Comparison of ENCODE assay signal across 43 mouse cellular contexts in genomic region chr6:129266438-129267022, GRCm38 (mm10). TPM values are rescaled to one million over a fixed set of nuclear protein-coding genes. Genes with fewer than 3 reads are reported as not detected.
"Had no signal": no experiment of that assay in that cellular context is flagged by ENCODE, and none has a peak within 500 bp of the region (broad histone marks: within the 10 kb centered on the region; RNA-seq: fewer than 3 reads in every experiment).

No protein-coding gene starts in this region.

- H3K4me3 ChIP-seq: heart, embryonic 10.5 days; heart, embryonic 12.5 days; heart, embryonic 13.5 days; heart, embryonic 15.5 days; hindbrain, embryonic 10.5 days; hindbrain, embryonic 12.5 days; hindbrain, embryonic 13.5 days; hindbrain, embryonic 15.5 days; intestine, embryonic 15.5 days; kidney, embryonic 15.5 days; layer of hippocampus, adult 2 months; left cerebral cortex, adult 2 months had no signal

- H3K27me3 ChIP-seq: heart, embryonic 12.5 days; heart, embryonic 13.5 days; heart, embryonic 15.5 days; hindbrain, embryonic 12.5 days; hindbrain, embryonic 13.5 days; hindbrain, embryonic 15.5 days; intestine, embryonic 15.5 days; kidney, embryonic 15.5 days had no signal

- ATAC-seq: hindbrain, embryonic 16.5 days; hindbrain, postnatal 0 days; intestine, embryonic 15.5 days; intestine, embryonic 16.5 days; intestine, postnatal 0 days had no signal

- H3K36me3 ChIP-seq: heart, embryonic 10.5 days; heart, embryonic 12.5 days; heart, embryonic 13.5 days; heart, embryonic 15.5 days; hindbrain, embryonic 10.5 days; hindbrain, embryonic 12.5 days; hindbrain, embryonic 13.5 days; hindbrain, embryonic 15.5 days; intestine, embryonic 15.5 days; kidney, embryonic 15.5 days had no signal

- H3K9me3 ChIP-seq: heart, embryonic 10.5 days; heart, embryonic 12.5 days; heart, embryonic 13.5 days; heart, embryonic 15.5 days; hindbrain, embryonic 10.5 days; hindbrain, embryonic 12.5 days; hindbrain, embryonic 13.5 days; hindbrain, embryonic 15.5 days; intestine, embryonic 15.5 days; kidney, embryonic 15.5 days had no signal

- H3K4me1 ChIP-seq: heart, embryonic 10.5 days; heart, embryonic 12.5 days; heart, embryonic 13.5 days; heart, embryonic 15.5 days; hindbrain, embryonic 10.5 days; hindbrain, embryonic 12.5 days; hindbrain, embryonic 13.5 days; hindbrain, embryonic 15.5 days; intestine, embryonic 15.5 days; kidney, embryonic 15.5 days had no signal

- H3K4me2 ChIP-seq: heart, embryonic 11.5 days; heart, embryonic 12.5 days; heart, embryonic 13.5 days; heart, embryonic 15.5 days; hindbrain, embryonic 12.5 days; hindbrain, embryonic 13.5 days; hindbrain, embryonic 14.5 days; hindbrain, embryonic 15.5 days; intestine, embryonic 15.5 days; kidney, embryonic 15.5 days had no signal

- H3K9ac ChIP-seq: heart, embryonic 12.5 days; heart, embryonic 13.5 days; heart, embryonic 15.5 days; hindbrain, embryonic 12.5 days; hindbrain, embryonic 13.5 days; hindbrain, embryonic 14.5 days; hindbrain, embryonic 15.5 days; intestine, embryonic 15.5 days; kidney, embryonic 15.5 days had no signal

- DNase-seq: heart, postnatal 10 days; heart, postnatal 14 days; heart, postnatal 36 days; heart, postnatal 4 days; kidney, adult 11 months; kidney, adult 18-20 months; kidney, adult 2 months; kidney, adult 8-10 months; kidney, adult 9 months; kidney, postnatal 10 days; kidney, postnatal 14 days; kidney, postnatal 25 days; kidney, postnatal 36 days; kidney, postnatal 4 days; layer of hippocampus, adult 9-11 months; layer of hippocampus, postnatal 36 days had no signal

- H3K27ac ChIP-seq: heart, embryonic 10.5 days; heart, embryonic 13.5 days; heart, embryonic 15.5 days; hindbrain, embryonic 10.5 days; hindbrain, embryonic 12.5 days; hindbrain, embryonic 13.5 days; hindbrain, embryonic 14.5 days; hindbrain, embryonic 15.5 days; hindbrain, postnatal 0 days; intestine, embryonic 15.5 days; kidney, embryonic 15.5 days; kidney, postnatal 0 days; layer of hippocampus, adult 2 months; left cerebral cortex, adult 2 months had no signal

RNA-seq across cellular contexts. Expression of gene Cd69, which starts 8.7 kb away (rescaled TPM):
- total RNA-seq: heart, postnatal 4 days; hindbrain, postnatal 0 days; layer of hippocampus, adult 18-20 months; layer of hippocampus, adult 2 months; layer of hippocampus, adult 8-10 months; layer of hippocampus, postnatal 10 days; layer of hippocampus, postnatal 14 days; layer of hippocampus, postnatal 25 days; layer of hippocampus, postnatal 36 days; left cerebral cortex, adult 18-20 months; left cerebral cortex, adult 2 months had no signal
- polyA plus RNA-seq: heart, embryonic 11.5 days; heart, embryonic 12.5 days; heart, embryonic 13.5 days; heart, postnatal 0 days; hindbrain, embryonic 10.5 days; hindbrain, embryonic 12.5 days; hindbrain, embryonic 13.5 days; hindbrain, embryonic 14.5 days; hindbrain, embryonic 15.5 days; hindbrain, postnatal 0 days; kidney, embryonic 15.5 days; kidney, embryonic 16.5 days; kidney, postnatal 0 days had no signal
